Mouse (Mus musculus) fibroblast of lung, adult 2 months (primary cell): Measurements from ENCODE around the gene Ap3b1.
"Not testable (repeated sequence)": the region's sequence is repeated elsewhere in the genome, so short reads cannot be mapped to it uniquely, and the experiment has no call there.

Experiments used
- DNase-seq: peaks from one replicate; pipeline ENCODE4 v3.0.0-alpha.2; 2011; ENCODE audit warnings: low read depth

Ap3b1 gene

DNA sequence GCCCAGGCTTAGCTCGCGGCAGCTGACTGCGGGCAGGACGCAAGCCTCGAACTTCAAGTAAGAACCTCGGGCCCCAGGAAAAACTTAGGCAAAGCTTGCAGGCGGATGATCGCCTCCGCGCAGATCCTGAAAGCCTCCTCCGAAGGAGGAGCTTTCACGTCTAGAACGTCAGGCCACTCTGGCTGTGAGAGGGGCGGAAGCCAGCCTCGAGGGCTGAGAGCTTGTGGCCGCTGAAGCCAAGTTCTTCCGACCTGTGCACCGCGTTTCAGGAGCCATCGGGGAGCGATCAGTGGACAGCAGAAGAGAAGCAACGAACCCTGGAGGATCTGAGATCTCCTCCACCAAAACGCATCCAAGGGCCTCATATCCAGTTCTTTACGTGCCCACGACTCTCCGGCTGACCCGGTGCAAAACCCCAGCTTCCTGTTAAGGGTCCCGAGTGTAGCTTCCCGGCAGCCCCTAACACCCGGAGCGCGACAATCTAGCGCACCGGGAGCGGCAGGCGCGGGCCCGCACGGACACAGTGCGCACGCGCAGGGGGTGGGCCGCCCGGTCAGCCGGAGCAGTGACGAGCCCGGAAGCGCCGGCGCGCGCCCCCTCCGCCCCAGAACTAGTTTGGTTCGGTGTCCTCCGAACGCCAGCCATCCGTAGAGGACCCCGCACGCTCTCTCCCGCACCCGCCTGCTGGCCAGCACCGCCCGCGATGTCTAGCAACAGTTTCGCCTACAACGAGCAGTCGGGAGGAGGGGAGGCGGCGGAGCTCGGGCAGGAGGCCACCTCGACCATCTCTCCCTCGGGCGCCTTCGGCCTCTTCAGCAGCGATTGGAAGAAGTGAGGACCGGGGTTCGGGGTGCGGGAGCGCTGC, at the start of gene Ap3b1:
Gene Ap3b1 (plus strand): TSS at position 560 of the 865 bp plus-strand sequence.
- DNase-seq: peak; percentile 56

DNA sequence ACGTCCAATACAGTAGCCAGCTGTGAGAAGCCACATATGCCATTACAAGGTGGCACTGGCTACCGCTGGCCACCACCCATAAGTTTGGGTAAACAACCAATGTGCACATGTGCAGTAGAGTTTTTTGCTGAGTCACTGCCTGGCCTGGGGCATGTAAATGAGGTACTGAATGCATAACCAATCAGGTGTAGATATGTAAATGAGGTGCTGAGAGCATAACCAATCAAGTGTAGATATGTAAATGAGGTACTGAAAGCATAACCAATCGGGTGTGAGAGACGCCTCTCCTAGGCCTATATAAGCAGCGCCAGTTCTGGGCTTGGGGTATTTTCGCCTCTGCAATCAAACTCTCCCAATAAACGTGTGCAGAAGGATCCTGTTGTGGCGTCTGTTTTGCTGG, 45.9 kb upstream of the Ap3b1 start:
- not testable (repeated sequence) for DNase-seq

DNA sequence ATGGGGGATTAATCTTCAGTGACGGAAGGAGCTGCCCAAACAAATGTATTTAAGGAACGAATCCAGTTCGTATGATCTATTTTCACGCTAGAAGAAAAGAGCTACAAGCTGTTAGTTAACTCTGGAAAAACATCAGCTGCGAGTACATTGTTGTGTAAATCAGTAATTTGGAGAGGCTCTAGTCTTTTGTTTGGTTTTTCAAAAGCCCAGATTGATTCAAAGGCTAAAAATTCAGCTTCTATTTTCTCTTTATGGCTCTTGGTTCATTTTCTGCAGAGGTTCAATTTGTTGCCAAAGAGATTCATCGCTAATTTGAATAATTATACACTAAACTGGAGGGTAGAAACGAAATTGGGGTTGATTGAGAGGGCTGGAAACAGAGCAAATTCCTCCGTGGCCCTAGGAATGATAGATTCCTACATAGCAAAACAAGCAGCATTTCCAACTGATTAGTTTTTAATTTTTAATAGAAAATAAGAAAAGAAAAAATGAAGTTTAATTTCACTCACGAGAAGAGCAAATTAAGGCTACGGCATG, 41.7 kb upstream of the Ap3b1 start:
- DNase-seq: no peak

DNA sequence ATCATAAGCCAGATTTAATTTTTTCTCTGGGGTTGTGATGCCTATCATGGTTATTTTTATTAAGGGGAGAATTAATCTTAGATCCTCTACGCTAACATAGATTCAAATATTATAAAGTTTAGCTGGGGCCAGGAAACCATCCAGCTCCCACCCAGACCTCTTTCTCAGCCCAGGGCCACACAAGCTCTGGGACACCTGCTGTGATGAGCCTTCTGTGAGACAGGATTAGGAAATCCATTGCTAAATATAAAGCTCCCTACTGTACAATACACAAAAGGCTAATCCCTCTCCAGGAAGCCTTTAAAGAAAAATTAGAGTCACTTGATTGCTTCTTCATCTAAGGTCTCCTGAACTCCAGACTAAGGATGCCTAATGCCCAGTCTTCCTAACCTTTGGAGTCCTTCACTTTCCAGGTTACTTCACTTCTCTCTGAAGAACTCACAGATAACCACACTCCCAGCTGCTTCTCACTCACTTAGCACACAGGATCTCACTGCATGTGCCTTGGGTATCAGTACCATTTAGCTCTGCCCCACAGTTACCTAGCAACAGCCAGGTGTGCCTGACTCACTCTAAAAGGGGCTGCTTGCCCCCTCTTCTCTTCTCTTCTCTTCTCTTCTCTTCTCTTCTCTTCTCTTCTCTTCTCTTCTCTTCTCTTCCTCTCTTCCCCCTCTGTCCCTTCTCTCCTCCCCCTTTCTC, 37.5 kb upstream of the Ap3b1 start:
- DNase-seq: no peak

DNA sequence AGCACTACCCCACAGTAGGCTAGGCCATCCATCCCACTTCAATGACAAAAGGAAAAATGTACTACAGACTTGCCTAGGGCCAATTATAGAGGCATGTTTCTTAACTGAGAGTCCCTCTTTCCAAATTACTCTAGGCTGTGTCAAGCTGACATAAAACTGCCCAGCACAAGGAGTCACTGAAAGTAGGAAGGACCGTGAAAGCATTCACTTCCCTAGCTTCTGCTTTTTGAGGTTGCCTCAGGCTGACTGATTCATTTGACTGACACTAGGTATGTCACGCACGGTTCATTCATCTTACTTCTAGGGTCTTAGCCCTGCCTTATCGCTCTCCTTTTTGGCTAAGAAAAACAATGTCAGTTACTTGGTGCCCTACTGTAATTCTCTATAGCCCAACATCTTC, 36.3 kb upstream of the Ap3b1 start:
- no peak for DNase-seq

DNA sequence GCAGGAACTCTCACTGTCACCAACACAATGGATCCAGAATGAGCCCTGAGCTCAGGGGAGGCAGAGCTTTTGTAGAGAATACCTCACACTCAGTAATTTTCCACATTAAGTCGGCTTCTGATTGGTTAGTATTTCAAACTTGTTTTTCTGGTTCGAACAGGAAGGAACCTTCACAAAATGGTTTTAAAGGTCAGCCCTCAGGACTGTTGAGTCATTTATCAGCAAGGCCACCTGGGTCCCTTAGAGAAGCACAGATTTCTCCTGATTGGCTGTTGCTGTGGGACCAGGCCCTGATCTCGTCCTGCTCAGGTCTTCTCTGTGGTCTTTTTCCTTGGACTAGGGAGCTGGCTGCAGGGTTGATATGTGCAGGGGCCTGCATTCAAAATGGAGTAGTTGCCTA, 30.7 kb upstream of the Ap3b1 start:
- DNase-seq: no peak

DNA sequence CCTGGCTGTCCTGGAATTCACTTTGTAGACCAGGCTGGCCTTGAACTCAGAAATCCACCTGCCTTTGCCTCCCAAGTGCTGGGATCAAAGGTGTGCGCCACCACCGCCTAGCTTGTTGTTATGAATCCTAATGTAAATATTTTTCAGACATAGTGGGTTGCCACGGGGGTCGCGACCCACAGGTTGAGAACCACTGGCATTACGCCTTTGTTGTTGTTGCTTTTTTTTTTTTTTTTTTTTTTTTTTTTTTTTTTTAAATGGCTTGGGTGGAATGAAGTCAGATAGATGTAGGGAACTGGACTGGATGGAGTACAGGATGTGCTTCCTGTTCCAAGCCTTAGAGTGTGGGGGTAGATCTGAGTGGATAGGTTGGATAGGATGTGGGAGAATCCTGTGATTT, 29.8 kb upstream of the Ap3b1 start:
- DNase-seq: not testable (repeated sequence)

DNA sequence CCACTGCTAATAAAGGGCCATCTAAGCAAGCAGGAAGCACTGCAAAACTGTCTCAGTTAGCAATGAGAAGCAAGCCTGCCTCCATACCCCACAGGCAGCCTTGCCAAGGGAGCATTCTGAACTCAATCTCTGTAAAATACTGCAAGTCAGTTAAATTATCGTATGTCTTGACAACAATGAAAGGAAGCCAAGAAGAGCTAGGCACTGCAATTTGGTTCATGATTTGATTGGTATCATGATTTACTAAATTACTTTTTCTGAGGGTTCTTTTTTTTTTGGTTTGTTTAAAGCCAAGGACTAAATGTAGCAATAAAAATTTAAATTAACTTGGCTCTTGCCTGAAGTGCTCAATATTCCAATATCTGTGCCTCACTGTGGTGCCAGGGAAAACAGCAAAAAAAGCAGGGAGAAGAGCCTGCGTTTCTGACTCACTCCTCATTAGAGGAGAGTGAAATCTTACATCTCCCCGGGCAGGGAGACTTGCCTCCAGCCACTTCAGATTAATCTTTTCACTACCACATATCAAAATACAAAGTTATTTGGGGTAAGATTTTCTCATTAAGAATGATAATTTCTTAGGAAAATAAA, 28.3 kb upstream of the Ap3b1 start:
- DNase-seq: no peak

DNA sequence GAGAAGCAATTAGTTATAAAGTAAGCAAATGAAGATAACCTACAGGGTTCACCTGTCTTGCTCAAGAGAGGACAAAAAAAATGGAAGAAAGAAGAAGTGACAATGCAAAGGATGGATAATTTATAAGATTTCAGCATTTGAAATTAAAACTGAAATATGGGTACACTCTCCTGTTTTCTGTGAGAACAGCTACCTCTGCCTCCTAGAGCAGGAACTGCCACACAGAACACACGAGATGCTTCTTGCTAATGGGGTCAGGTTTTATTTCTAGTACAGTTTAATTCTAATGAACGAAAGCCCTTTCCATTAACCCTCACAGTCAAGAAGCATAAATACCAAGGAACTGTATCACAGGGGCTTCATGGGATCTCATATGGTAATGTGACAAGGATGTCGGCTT, 20.4 kb upstream of the Ap3b1 start:
- DNase-seq: no peak

DNA sequence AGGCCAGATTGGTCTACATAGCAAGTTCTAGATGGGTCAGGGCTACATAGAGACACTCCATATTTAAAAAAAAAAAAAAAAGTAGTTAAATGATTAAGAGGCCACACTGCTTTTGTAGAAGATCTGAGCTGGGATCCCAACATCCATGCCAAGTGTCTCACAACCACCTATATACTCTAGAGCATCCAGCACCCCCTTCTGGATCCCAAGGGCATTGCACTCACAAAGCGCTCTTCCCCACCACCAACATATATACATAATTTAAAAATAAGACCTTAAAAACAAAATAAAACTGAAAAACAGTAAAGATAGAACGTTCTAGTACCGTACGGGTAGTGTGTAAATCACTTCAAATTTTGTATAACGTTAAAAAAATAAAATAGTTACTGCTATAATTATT, 15.6 kb upstream of the Ap3b1 start:
- DNase-seq: no peak

DNA sequence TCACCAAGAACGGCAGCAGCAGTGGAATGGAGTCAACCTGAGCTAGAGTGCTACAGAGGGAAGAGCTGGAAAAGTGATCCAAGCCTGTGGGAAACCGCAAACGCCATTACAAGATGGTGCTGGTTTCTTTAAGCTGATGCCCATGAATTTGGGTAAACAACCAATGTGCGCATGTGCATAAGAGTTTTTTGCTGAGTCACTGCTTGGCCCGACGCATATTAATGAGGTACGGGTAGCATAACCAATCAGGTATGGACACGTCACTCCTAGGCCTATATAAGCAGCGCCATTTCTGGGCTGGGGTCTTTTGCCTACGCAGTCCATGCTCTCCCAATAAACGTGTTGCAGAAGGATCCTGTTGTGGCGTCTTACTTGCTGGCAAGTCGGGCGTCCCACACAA, 14.2 kb upstream of the Ap3b1 start:
- not testable (repeated sequence) for DNase-seq

DNA sequence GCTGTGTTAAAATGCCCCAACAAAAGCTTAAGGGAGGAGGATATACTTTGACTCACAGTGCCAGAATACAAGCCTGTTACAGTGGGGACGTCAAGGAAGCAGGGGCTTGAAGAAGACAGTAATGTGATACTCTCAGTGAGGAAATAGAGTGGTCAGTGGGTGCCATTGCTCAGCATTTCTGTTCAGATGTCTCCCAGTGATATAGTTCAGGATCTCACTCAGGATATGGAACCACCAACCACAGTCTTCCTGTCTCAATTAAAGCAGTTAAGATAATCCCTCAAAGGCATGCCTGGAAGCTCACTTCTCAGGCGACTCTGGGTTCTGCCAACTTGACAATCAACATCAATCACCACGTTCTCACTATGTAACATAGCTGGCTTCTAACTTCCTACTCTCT, 4.2 kb upstream of the Ap3b1 start:
- no peak for DNase-seq

DNA sequence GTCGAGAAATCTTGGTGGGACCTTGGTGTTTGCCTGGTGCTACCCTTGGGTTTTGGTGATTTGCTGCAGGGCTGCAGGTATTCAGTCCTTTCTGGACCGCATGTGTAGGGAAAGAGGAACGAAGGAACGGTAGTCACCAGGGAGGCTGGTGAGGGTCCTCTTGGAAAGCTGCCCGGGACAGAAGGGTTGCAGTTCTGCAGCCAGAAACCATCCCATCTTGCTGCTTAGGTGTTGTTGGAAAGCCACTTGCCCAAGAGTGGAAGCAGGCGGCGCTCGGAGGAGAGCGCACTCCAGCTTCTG, 709 bp upstream of the Ap3b1 start:
- no peak for DNase-seq

DNA sequence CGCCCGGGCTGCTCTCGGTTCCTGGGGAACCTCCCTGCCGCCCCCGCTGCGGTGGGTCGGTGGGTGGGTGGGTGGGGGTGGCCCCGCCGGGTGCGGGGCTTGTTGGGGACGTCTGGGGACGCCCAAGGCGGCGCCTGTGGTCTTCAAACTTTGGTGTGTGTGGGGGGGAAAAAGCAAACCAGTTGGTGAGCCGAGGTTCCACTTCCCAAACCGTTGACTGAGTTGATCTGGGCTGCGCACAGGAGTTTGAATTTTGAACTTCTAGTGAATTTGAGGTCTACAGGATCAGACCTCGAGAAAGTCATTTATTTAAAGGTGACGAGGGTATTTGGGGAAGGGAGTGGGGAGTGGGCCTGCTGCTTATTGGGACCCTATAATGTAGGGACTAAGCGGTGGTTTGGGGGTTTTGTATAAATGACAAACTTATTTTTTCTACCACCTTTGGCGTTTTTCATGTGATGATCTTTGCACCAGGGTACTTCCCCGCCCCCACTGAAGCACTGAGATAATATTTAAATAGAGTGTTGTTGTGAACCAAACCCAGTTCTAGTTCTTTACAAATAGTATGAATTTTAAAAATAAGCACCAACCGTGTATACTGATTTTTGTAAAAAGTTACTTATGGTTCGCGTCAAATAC, 641 bp downstream of the Ap3b1 start:
- no peak for DNase-seq

DNA sequence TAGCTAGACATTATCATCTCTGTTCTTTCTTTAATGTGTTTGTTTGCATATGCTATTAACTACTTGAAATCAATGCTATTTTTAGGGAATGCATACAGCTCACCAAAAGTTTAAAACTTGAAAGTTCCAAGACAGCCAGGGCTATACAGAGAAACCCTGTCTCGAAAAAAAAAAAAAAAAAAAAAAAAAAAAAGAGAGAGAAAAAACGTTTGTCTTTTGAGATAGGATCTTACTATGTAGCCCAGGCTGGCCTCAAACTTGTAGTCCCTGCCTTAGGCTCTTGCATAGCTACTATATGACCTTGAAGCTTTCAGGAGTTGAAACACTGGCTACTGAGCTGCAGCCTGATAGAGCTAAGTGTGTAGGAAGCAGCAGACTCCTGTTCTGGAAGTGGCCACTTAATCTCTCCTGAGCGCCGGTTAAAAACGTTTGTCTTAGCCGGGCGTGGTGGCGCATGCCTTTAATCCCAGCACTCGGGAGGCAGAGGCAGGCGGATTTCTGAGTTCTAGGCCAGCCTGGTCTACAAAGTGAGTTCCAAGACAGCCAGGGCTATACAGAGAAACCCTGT, 2.3 kb downstream of the Ap3b1 start:
- not testable (repeated sequence) for DNase-seq

DNA sequence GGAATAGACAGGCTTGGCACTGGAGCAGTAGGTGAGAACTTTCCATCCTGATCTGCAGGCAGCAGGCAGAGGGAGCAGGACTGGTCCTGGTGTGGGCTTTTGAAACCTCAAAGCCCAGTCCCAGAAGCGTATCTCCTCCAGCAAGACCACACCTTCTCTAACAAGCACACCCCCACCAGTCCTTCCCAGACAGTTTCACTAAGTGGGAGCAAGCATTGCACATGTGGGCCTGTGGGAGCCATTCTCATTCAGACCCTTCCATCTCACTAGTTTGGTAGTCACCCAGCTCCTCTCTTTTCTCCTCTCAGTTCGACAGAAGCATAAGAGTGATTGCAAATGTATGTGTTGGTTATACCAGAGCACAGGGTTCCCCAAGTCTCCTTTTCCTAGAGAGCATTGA, 5.6 kb downstream of the Ap3b1 start:
- no peak for DNase-seq

DNA sequence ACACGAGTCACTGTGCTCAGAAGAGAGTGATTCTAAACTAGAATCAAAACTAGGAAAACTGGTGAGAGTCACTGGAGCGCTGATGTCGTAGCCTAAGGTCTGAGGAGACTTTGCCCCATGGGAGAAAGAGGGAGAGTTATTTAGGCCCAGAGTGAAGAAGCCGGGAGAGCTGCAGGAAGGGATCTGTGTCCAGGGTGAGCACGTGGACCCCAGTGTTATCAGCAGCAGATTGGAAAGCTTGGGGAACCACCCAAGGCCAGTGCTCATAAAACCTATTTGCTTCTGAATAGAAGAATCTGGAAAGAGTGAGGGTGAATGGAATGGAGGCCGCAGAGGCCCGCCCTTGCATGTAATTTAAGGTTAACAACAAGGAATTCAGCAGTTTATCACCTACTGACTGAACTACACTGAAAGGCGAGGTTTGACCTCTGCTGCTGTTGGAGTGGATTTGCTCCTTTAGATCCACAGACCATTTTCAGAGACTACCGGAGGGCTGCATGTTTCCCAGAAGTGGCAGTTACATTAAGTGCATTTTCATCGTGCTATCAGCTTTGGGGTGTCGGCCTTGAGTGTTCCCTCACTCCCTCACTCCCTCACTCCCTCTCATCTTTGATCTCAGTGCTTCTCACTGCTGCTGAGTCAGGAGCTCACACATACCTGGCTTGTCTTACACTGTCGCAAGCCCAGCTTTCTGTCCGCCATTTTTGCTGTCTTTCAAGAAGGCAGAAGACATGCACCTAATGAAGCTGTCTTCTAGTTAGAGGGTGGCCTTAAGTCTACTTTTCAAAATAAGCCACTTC, 6.5 kb downstream of the Ap3b1 start:
- DNase-seq: no peak

DNA sequence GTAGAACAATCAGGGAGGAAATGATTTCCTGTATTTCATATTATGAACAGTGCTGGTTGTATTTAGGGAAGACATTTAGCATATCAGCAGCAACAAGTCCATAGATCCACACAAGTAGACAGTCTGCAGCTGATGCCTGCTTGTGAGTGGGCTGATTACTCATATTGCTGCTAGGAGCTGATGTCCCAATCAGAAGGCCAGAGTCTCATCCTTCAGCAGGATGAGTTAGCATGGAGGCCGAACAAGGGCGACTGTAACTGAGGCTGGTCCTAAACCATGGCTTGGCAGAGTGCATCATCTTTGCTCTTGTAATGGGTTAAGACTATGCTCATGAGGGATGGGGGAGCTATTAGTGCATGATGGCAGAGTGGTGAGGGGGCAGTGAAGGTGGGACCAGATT, 9.1 kb downstream of the Ap3b1 start:
- DNase-seq: no peak

DNA sequence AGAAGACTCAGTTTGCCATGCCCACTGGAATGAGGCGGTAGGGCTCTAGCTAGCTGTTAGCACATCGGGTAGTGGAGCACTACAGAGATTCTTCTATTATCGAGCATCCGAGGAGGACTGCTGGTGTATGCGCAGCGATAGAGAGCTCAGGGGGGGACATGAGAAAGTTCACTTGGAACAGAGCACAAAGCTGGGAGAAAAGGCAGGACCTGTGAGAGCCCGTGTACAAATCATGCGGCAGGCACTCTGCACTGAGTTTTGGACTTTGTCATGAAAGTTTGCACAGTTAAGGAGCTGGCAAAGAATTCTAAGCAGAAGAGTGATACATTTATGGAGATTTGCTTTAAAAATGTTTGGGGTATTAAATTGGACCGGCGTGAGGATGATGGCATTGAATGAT, 11.8 kb downstream of the Ap3b1 start:
- DNase-seq: no peak

DNA sequence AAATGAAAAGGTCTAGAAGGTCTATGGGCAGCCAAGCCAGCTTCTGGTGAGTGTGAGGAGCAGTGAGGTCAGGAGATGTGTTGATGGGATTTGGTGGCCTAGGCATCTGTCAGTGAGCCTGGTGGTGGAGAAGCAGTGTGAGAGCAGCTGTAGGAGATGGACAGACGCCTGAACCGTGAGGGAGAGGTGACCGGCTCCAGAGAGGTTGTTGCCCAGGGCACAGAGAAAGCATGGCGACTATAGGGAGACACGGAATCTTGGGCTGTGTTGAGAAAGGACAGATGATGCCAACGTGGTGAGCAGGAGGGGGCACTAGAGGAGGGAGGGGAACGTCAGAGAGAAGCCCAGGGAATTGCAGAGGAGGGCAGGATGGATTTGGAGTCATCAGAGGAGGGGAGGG, 13.3 kb downstream of the Ap3b1 start:
- DNase-seq: no peak

DNA sequence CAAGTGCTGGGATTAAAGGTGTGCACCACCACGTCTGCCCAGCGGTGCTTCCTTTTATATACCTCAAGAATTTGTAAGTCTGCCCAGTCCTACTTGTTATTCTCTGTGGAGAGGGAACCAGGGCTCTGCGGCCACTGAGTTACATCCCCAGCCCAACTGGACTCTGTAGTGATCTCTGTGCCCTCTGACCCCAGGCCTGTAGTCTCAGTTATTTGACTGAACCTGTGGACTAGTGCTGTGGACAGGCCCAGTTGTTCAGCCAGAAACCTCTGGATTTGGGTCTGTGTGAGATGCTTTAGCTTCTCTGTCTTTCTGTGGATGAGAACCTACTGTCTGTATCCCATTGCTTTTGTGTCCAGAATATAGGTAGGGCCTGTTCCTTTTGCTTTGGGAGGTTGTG, 15.4 kb downstream of the Ap3b1 start:
- DNase-seq: no peak
